Comparison of ENCODE assay signal across 18 mouse cellular contexts in the genomic region with DNA sequence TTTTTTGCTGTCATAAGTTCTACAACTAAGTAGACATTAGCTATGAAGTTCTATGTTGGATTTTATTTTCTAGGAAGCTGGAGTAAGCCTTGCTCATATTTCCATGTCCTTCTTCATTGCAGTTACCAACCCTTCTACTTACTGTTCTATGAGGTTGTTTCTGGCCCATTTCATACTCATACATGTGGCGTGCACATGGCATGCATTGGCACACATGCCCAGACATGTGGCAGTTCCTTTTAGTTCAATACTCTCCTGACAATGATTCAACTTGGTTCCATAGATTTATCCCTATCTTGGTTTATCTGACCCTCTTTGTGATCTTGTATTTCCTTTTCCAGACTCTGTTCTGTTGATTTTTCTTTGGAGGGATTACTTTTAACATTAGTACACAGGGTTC.
DNase-seq lines count a peak whose midpoint lies in the region; ATAC-seq and TF ChIP-seq lines count a peak whose summit lies in the region.
"Had no signal": no experiment of that assay in that cellular context is flagged by ENCODE, and none has a peak within 500 bp of the region (broad histone marks: within the 10 kb centered on the region; RNA-seq: fewer than 3 reads in every experiment).

No protein-coding gene starts in this region.

- no peak for TF ChIP-seq POLR2A in limb, embryonic 14.5 days (IDR thresholded peaks at IDR 0.05; ENCODE audit: borderline replicate concordance, extremely low read depth, insufficient read depth, insufficient read length)

- H3K9ac ChIP-seq in limb, embryonic 12.5 days (replicated peaks): no peak overlapping the region
- H3K9ac ChIP-seq in lung, postnatal 0 days (replicated peaks; ENCODE audit: low read depth): no peak overlapping the region
- no peak overlapping the region for H3K9ac ChIP-seq in limb, embryonic 14.5 days (ENCODE audit: low read depth, low read length, severe bottlenecking)
- H3K9ac ChIP-seq in hindbrain, embryonic 13.5 days: no peak overlapping the region
- H3K9ac ChIP-seq in forebrain, embryonic 14.5 days (ENCODE audit: low read length): no peak overlapping the region
- H3K9ac ChIP-seq: forebrain, embryonic 13.5 days; heart, embryonic 13.5 days; hindbrain, embryonic 14.5 days had no signal

- DNase-seq in limb, embryonic 10.5 days (ENCODE audit: low spot score): no peak
- no peak for DNase-seq in lung, postnatal 0 days (ENCODE audit: low spot score)
- DNase-seq in lung, postnatal 14 days: no peak
- no peak for DNase-seq in limb, embryonic 14.5 days (ENCODE audit: low spot score)
- no peak for DNase-seq in forebrain, embryonic 14.5 days (ENCODE audit: low spot score)
- DNase-seq: adrenal gland, postnatal 14 days; cerebellum, adult 11-12 months; cerebellum, adult 9-10 months; cerebellum, postnatal 25 days had no signal

- no peak for ATAC-seq in limb, embryonic 12.5 days (ENCODE audit: insufficient number of reproducible peaks, insufficient read depth, low FRiP score, low TSS enrichment, low read depth)
- ATAC-seq in lung, postnatal 0 days: no peak
- no peak for ATAC-seq in limb, embryonic 14.5 days (ENCODE audit: low FRiP score, low read depth)
- ATAC-seq in hindbrain, embryonic 13.5 days (ENCODE audit: low FRiP score): no peak
- ATAC-seq in forebrain, embryonic 14.5 days: no peak
- no peak for ATAC-seq in monocyte, adult 5-6 weeks (replicated peaks; ENCODE audit: insufficient number of reproducible peaks, low FRiP score, low TSS enrichment, poor library complexity, severe bottlenecking)
- ATAC-seq: activated CD4-positive, CD25-positive, alpha-beta regulatory T cell, adult 4 months; forebrain, embryonic 13.5 days had no signal

- H3K27ac ChIP-seq in limb, embryonic 12.5 days: peak overlapping the region; percentile 31; the same call in 1 of the 2 replicates
- no peak overlapping the region for H3K27ac ChIP-seq in limb, embryonic 10.5 days
- peak overlapping the region; percentile 43 for H3K27ac ChIP-seq in lung, postnatal 0 days (ENCODE audit: low read length)
- peak overlapping the region; percentile 69 for H3K27ac ChIP-seq in limb, embryonic 14.5 days (replicated peaks; ENCODE audit: low read depth, low read length)
- H3K27ac ChIP-seq in hindbrain, embryonic 13.5 days: no peak overlapping the region
- H3K27ac ChIP-seq in forebrain, embryonic 14.5 days (ENCODE audit: low read depth, low read length): no peak overlapping the region
- H3K27ac ChIP-seq: forebrain, embryonic 13.5 days; gastrocnemius, adult 2 months; heart, embryonic 13.5 days; hindbrain, embryonic 14.5 days had no signal

- no peaks in the 10 kb centered on the region for H3K36me3 ChIP-seq in limb, embryonic 12.5 days
- H3K36me3 ChIP-seq in limb, embryonic 10.5 days: no peaks in the 10 kb centered on the region
- no peaks in the 10 kb centered on the region for H3K36me3 ChIP-seq in lung, postnatal 0 days (ENCODE audit: insufficient read depth, low read length)
- H3K36me3 ChIP-seq in limb, embryonic 14.5 days (ENCODE audit: control insufficient read depth, insufficient read depth, low read length): no peaks in the 10 kb centered on the region
- H3K36me3 ChIP-seq in hindbrain, embryonic 13.5 days: no peaks in the 10 kb centered on the region
- H3K36me3 ChIP-seq in forebrain, embryonic 14.5 days (ENCODE audit: control insufficient read depth, insufficient read depth, low read length): no peaks in the 10 kb centered on the region
- H3K36me3 ChIP-seq: heart, embryonic 13.5 days had no signal

- no peaks in the 10 kb centered on the region; the same call in 1 of the 2 replicates for H3K4me1 ChIP-seq in limb, embryonic 12.5 days (replicated peaks)
- H3K4me1 ChIP-seq in limb, embryonic 10.5 days: no peaks in the 10 kb centered on the region
- no peaks in the 10 kb centered on the region for H3K4me1 ChIP-seq in lung, postnatal 0 days (ENCODE audit: insufficient read depth, low read depth, low read length)
- peaks cover 12% of the 10 kb centered on the region for H3K4me1 ChIP-seq in limb, embryonic 14.5 days (ENCODE audit: control insufficient read depth, insufficient read depth, low read length)
- H3K4me1 ChIP-seq in hindbrain, embryonic 13.5 days (replicated peaks): no peaks in the 10 kb centered on the region
- H3K4me1 ChIP-seq in forebrain, embryonic 14.5 days (ENCODE audit: control insufficient read depth, insufficient read depth, low read length): no peaks in the 10 kb centered on the region
- H3K4me1 ChIP-seq: forebrain, embryonic 13.5 days had no signal

- H3K27me3 ChIP-seq in limb, embryonic 12.5 days: no peaks in the 10 kb centered on the region
- no peaks in the 10 kb centered on the region for H3K27me3 ChIP-seq in limb, embryonic 10.5 days (ENCODE audit: low read depth, poor library complexity, severe bottlenecking)
- H3K27me3 ChIP-seq in lung, postnatal 0 days (replicated peaks; ENCODE audit: insufficient read depth, low read length): no peaks in the 10 kb centered on the region
- H3K27me3 ChIP-seq in limb, embryonic 14.5 days (ENCODE audit: control insufficient read depth, insufficient read depth, low read length): no peaks in the 10 kb centered on the region
- H3K27me3 ChIP-seq in hindbrain, embryonic 13.5 days: no peaks in the 10 kb centered on the region
- no peaks in the 10 kb centered on the region for H3K27me3 ChIP-seq in forebrain, embryonic 14.5 days (replicated peaks; ENCODE audit: control insufficient read depth, insufficient read depth, low read length)
- H3K27me3 ChIP-seq: forebrain, embryonic 13.5 days; heart, embryonic 13.5 days; Patski had no signal

- no peak for TF ChIP-seq EP300 in lung, postnatal 0 days (IDR thresholded peaks at IDR 0.05)

- H3K4me2 ChIP-seq in limb, embryonic 12.5 days: no peak overlapping the region
- H3K4me2 ChIP-seq in lung, postnatal 0 days (replicated peaks; ENCODE audit: low read depth, low read length): no peak overlapping the region
- H3K4me2 ChIP-seq in limb, embryonic 14.5 days (replicated peaks; ENCODE audit: low read depth, low read length, severe bottlenecking): no peak overlapping the region
- no peak overlapping the region for H3K4me2 ChIP-seq in hindbrain, embryonic 13.5 days
- H3K4me2 ChIP-seq in forebrain, embryonic 14.5 days (ENCODE audit: low read length): no peak overlapping the region
- H3K4me2 ChIP-seq: forebrain, embryonic 13.5 days; heart, embryonic 13.5 days; hindbrain, embryonic 14.5 days had no signal

- H3K4me3 ChIP-seq in limb, embryonic 12.5 days (replicated peaks): no peak overlapping the region
- H3K4me3 ChIP-seq in limb, embryonic 10.5 days: no peak overlapping the region
- no peak overlapping the region for H3K4me3 ChIP-seq in lung, postnatal 0 days (ENCODE audit: low read depth, low read length)
- no peak overlapping the region for H3K4me3 ChIP-seq in limb, embryonic 14.5 days (replicated peaks; ENCODE audit: low read length)
- H3K4me3 ChIP-seq in hindbrain, embryonic 13.5 days: no peak overlapping the region
- no peak overlapping the region for H3K4me3 ChIP-seq in forebrain, embryonic 14.5 days (ENCODE audit: low read depth, low read length)
- H3K4me3 ChIP-seq: forebrain, embryonic 13.5 days; gastrocnemius, adult 2 months; heart, embryonic 13.5 days had no signal

- no peaks in the 10 kb centered on the region for H3K9me3 ChIP-seq in limb, embryonic 12.5 days
- H3K9me3 ChIP-seq in limb, embryonic 10.5 days (replicated peaks): no peaks in the 10 kb centered on the region
- no peaks in the 10 kb centered on the region for H3K9me3 ChIP-seq in lung, postnatal 0 days (ENCODE audit: low read length)
- no peaks in the 10 kb centered on the region for H3K9me3 ChIP-seq in limb, embryonic 14.5 days (ENCODE audit: control insufficient read depth, low read length)
- H3K9me3 ChIP-seq in hindbrain, embryonic 13.5 days: no peaks in the 10 kb centered on the region
- H3K9me3 ChIP-seq in forebrain, embryonic 14.5 days (replicated peaks; ENCODE audit: control insufficient read depth, low read length): no peaks in the 10 kb centered on the region
- H3K9me3 ChIP-seq: forebrain, embryonic 13.5 days; heart, embryonic 13.5 days had no signal

- no peak for TF ChIP-seq CTCF in lung, postnatal 0 days (IDR thresholded peaks at IDR 0.05)

- WGBS in limb, embryonic 12.5 days: 88% methylated on average over 1 of the region's 1 CpGs
- WGBS in limb, embryonic 10.5 days: 100% methylated on average over 1 of the region's 1 CpGs
- WGBS in lung, postnatal 0 days: 97% methylated on average over 1 of the region's 1 CpGs
- 92% methylated on average over 1 of the region's 1 CpGs for WGBS in limb, embryonic 14.5 days
- 92% methylated on average over 1 of the region's 1 CpGs for WGBS in hindbrain, embryonic 13.5 days
- 95% methylated on average over 1 of the region's 1 CpGs for WGBS in forebrain, embryonic 14.5 days

Comparison
In these comparisons a context has a peak if more than half of its experiments do, and no peak if none do; other contexts are left out.
1. H3K27ac ChIP-seq: peak in limb, embryonic 12.5 days (single experiment), lung, postnatal 0 days (single experiment) and limb, embryonic 14.5 days (single experiment); none in limb, embryonic 10.5 days (single experiment), hindbrain, embryonic 13.5 days (single experiment) and forebrain, embryonic 14.5 days (single experiment).